Mouse (Mus musculus) neural tube, embryonic 15.5 days (tissue): ENCODE measurements around the gene Rangap1. TPM values are rescaled to one million over a fixed set of nuclear protein-coding genes. Genes with fewer than 3 reads are reported as not detected.
"Not testable (repeated sequence)": the region's sequence is repeated elsewhere in the genome, so short reads cannot be mapped to it uniquely, and the experiment has no call there.

Source experiments
- ATAC-seq: fragments of 200-750 bp; cut with Nextera tagmentation; 2 replicates; pipeline ENCODE4 v1.8.0; 2017; ENCODE audit warnings: mild to moderate bottlenecking, moderate TSS enrichment, moderate library complexity; ENCODE audit not compliant: low FRiP score
- H3K27ac ChIP-seq: fragments of 300-500 bp; sonication (generic); replicated peaks from 2 replicates; pipeline ENCODE4 v1.5.1; 2015; ENCODE audit warnings: mild to moderate bottlenecking, inconsistent platforms
- H3K27me3 ChIP-seq: fragments of 300-500 bp; sonication (generic); replicated peaks from 2 replicates; pipeline ENCODE4 v1.6.1; 2015; ENCODE audit warnings: inconsistent platforms
- H3K36me3 ChIP-seq: fragments of 300-500 bp; sonication (generic); 2 replicates; pipeline ENCODE4 v1.6.1; 2015; ENCODE audit warnings: inconsistent platforms
- H3K4me1 ChIP-seq: fragments of 300-500 bp; sonication (generic); 2 replicates; pipeline ENCODE4 v1.6.1; 2015; ENCODE audit warnings: inconsistent platforms
- H3K4me2 ChIP-seq: fragments of 300-500 bp; sonication (generic); 2 replicates; pipeline ENCODE4 v1.6.1; 2015; ENCODE audit warnings: inconsistent platforms, mild to moderate bottlenecking, moderate library complexity
- H3K4me3 ChIP-seq: fragments of 300-500 bp; sonication (generic); replicated peaks from 2 replicates; pipeline ENCODE4 v1.5.1; 2015; ENCODE audit warnings: mild to moderate bottlenecking, inconsistent platforms
- H3K9ac ChIP-seq: fragments of 300-500 bp; sonication (generic); replicated peaks from 2 replicates; pipeline ENCODE4 v1.6.1; 2015; ENCODE audit warnings: mild to moderate bottlenecking, inconsistent platforms
- H3K9me3 ChIP-seq: fragments of 300-500 bp; sonication (generic); replicated peaks from 2 replicates; pipeline ENCODE4 v1.6.1; 2016; ENCODE audit warnings: inconsistent platforms
- WGBS: fragments of 180-500 bp; shearing (Covaris S2); methylation state at CpG from one replicate; pipeline ENCODE4 v1.1.7; 2015; ENCODE audit warnings: mixed read lengths; 5-methylcytosine and 5-hydroxymethylcytosine counted together
- polyA plus RNA-seq: library from polyadenylated mRNA; unstranded; fragments of >200 nt; fragmentation: Nextera tagmentation; extraction: Ambion mirVana; gene quantifications from 2 replicates; pipeline ENCODE4 v1.2.1, GENCODE M21; 2015

Rangap1 gene
- polyA plus RNA-seq, 1 experiment from 2014 or later: 128 TPM

GRCm38 (mm10) chr15:81765651-81766050 is 20.3 kb upstream of the Rangap1 start:
- 82% methylated on average over 9 of the region's 9 CpGs for WGBS
- no peaks in the 10 kb centered on the region for H3K27me3 ChIP-seq
- no peaks in the 10 kb centered on the region for H3K4me1 ChIP-seq
- H3K36me3 ChIP-seq: peaks cover 24% of the 10 kb centered on the region
- ATAC-seq: no peak
- H3K4me3 ChIP-seq: no peak overlapping the region
- no peak overlapping the region for H3K4me2 ChIP-seq
- no peak overlapping the region for H3K27ac ChIP-seq
- H3K9me3 ChIP-seq: no peaks in the 10 kb centered on the region
- H3K9ac ChIP-seq: no peak overlapping the region

- no peaks in the 10 kb centered on the region for H3K9me3 ChIP-seq
- no peak overlapping the region for H3K4me3 ChIP-seq
- no peaks in the 10 kb centered on the region for H3K27me3 ChIP-seq
- H3K36me3 ChIP-seq: peaks cover 14% of the 10 kb centered on the region
- no peak for ATAC-seq
- peaks cover 2% of the 10 kb centered on the region; the same call in 1 of the 2 replicates for H3K4me1 ChIP-seq
- no peak overlapping the region for H3K27ac ChIP-seq
- WGBS: 86% methylated on average over 6 of the region's 6 CpGs
- no peak overlapping the region for H3K4me2 ChIP-seq
- no peak overlapping the region for H3K9ac ChIP-seq
Observed at GRCm38 (mm10) chr15:81764573-81764972, 19.2 kb upstream of the Rangap1 start.

- 92% methylated on average over 3 of the region's 3 CpGs for WGBS
- Histone ChIP-seq H3K9ac (no peak overlapping the region), H3K27me3 (no peaks in the 10 kb centered on the region), H3K4me1 (peaks cover 13% of the 10 kb centered on the region), H3K4me3 (no peak overlapping the region), H3K36me3 (no peaks in the 10 kb centered on the region), H3K9me3 (no peaks in the 10 kb centered on the region), H3K27ac (no peak overlapping the region), H3K4me2 (no peak overlapping the region)
- ATAC-seq: no peak
Observed at GRCm38 (mm10) chr15:81761959-81762358, 16.6 kb upstream of the Rangap1 start.

- H3K4me2 ChIP-seq: no peak overlapping the region
- H3K36me3 ChIP-seq: no peaks in the 10 kb centered on the region
- H3K27ac ChIP-seq: no peak overlapping the region
- no peak overlapping the region for H3K9ac ChIP-seq
- H3K9me3 ChIP-seq: no peaks in the 10 kb centered on the region
- no peak for ATAC-seq
- no peak overlapping the region for H3K4me3 ChIP-seq
- peaks cover 13% of the 10 kb centered on the region for H3K4me1 ChIP-seq
- WGBS: 88% methylated on average over 7 of the region's 7 CpGs
- H3K27me3 ChIP-seq: no peaks in the 10 kb centered on the region
Observed at GRCm38 (mm10) chr15:81761381-81761780, 16.1 kb upstream of the Rangap1 start.

GRCm38 (mm10) chr15:81760361-81761079 is 15.2 kb upstream of the Rangap1 start:
- Histone ChIP-seq H3K4me2 (no peak overlapping the region), H3K4me1 (peaks cover 13% of the 10 kb centered on the region), H3K36me3 (no peaks in the 10 kb centered on the region), H3K27me3 (no peaks in the 10 kb centered on the region), H3K9ac (no peak overlapping the region), H3K27ac (no peak overlapping the region), H3K4me3 (no peak overlapping the region), H3K9me3 (no peaks in the 10 kb centered on the region)
- WGBS: 96% methylated on average over 5 of the region's 5 CpGs
- ATAC-seq: no peak

- Histone ChIP-seq H3K27ac (no peak overlapping the region), H3K36me3 (no peaks in the 10 kb centered on the region), H3K4me1 (peaks cover 13% of the 10 kb centered on the region), H3K9me3 (no peaks in the 10 kb centered on the region), H3K9ac (no peak overlapping the region), H3K4me3 (no peak overlapping the region), H3K27me3 (no peaks in the 10 kb centered on the region), H3K4me2 (no peak overlapping the region)
- 91% methylated on average over 3 of the region's 3 CpGs for WGBS
- no peak for ATAC-seq
Observed at GRCm38 (mm10) chr15:81759542-81759941, 14.2 kb upstream of the Rangap1 start.

- 74% methylated on average over 5 of the region's 5 CpGs for whole genome bisulfite sequencing
- Histone ChIP-seq H3K4me3 (no peak overlapping the region), H3K27ac (no peak overlapping the region), H3K9ac (no peak overlapping the region), H3K9me3 (no peaks in the 10 kb centered on the region), H3K27me3 (no peaks in the 10 kb centered on the region), H3K36me3 (no peaks in the 10 kb centered on the region), H3K4me1 (peaks cover 13% of the 10 kb centered on the region), H3K4me2 (no peak overlapping the region)
- ATAC-seq: no peak
Observed at GRCm38 (mm10) chr15:81758701-81759100, 13.4 kb upstream of the Rangap1 start.

- WGBS: 95% methylated on average over 9 of the region's 9 CpGs
- Histone ChIP-seq H3K4me2 (no peak overlapping the region), H3K36me3 (no peaks in the 10 kb centered on the region), H3K4me1 (peaks cover 15% of the 10 kb centered on the region), H3K4me3 (no peak overlapping the region), H3K27ac (no peak overlapping the region), H3K27me3 (no peaks in the 10 kb centered on the region), H3K9me3 (no peaks in the 10 kb centered on the region), H3K9ac (no peak overlapping the region)
- no peak for ATAC-seq
Observed at GRCm38 (mm10) chr15:81753669-81754068, 8.3 kb upstream of the Rangap1 start.

- Histone ChIP-seq H3K9ac (no peak overlapping the region), H3K9me3 (no peaks in the 10 kb centered on the region), H3K4me1 (peaks cover 23% of the 10 kb centered on the region), H3K36me3 (no peaks in the 10 kb centered on the region), H3K4me3 (no peak overlapping the region), H3K27me3 (no peaks in the 10 kb centered on the region), H3K4me2 (no peak overlapping the region; the same call in 1 of the 2 replicates), H3K27ac (peak overlapping the region; percentile 61; the same call in 1 of the 2 replicates)
- WGBS: 30% methylated on average over 14 of the region's 14 CpGs
- no peak for ATAC-seq
Observed at GRCm38 (mm10) chr15:81749742-81750141, 4.4 kb upstream of the Rangap1 start.

GRCm38 (mm10) chr15:81745601-81746114 is 328 bp upstream of the Rangap1 start:
- Histone ChIP-seq H3K27ac (peak overlapping the region; percentile 92), H3K4me1 (peaks cover 31% of the 10 kb centered on the region), H3K27me3 (no peaks in the 10 kb centered on the region), H3K9me3 (no peaks in the 10 kb centered on the region), H3K4me3 (peak overlapping the region; percentile 96), H3K4me2 (peak overlapping the region; percentile 79), H3K9ac (peak overlapping the region; percentile 96), H3K36me3 (no peaks in the 10 kb centered on the region)
- ATAC-seq: peak; percentile 81
- WGBS: under 1% methylated on average over 31 of the region's 33 CpGs

GRCm38 (mm10) chr15:81742368-81742767 is 3.0 kb downstream of the Rangap1 start:
- not testable (repeated sequence) for H3K36me3 ChIP-seq, H3K27me3 ChIP-seq, H3K4me2 ChIP-seq, H3K27ac ChIP-seq, H3K4me3 ChIP-seq, H3K9me3 ChIP-seq, H3K9ac ChIP-seq, ATAC-seq
- H3K4me1 ChIP-seq: peaks cover 20% of the 10 kb centered on the region
- 34% methylated on average over 2 of the region's 2 CpGs for WGBS

GRCm38 (mm10) chr15:81739924-81740323 is 5.4 kb downstream of the Rangap1 start:
- Histone ChIP-seq H3K4me2 (no peak overlapping the region), H3K9ac (no peak overlapping the region), H3K4me1 (peaks cover 8% of the 10 kb centered on the region), H3K9me3 (no peaks in the 10 kb centered on the region), H3K4me3 (no peak overlapping the region), H3K36me3 (no peaks in the 10 kb centered on the region), H3K27ac (no peak overlapping the region), H3K27me3 (no peaks in the 10 kb centered on the region)
- WGBS: 3% methylated on average over 2 of the region's 2 CpGs
- no peak for ATAC-seq
